Mouse (Mus musculus) cerebellum, adult 2 months (tissue): ENCODE measurements around the gene Wdr35.

Experiments used
- CTCF ChIP-seq: fragments of 200-500 bp; IDR thresholded peaks from 2 replicates; pipeline ENCODE4 v1.5.1; 2011; ENCODE audit warnings: low read depth, mild to moderate bottlenecking, control low read depth, low read length, moderate library complexity, borderline replicate concordance; ENCODE audit not compliant: insufficient read depth
- POLR2A ChIP-seq: fragments of 200-500 bp; IDR thresholded peaks from 2 replicates; pipeline ENCODE4 v1.6.1; 2011; ENCODE audit warnings: low read length, control low read depth, borderline replicate concordance; ENCODE audit not compliant: insufficient read depth

- no peak for TF ChIP-seq POLR2A
- TF ChIP-seq CTCF: no peak
Measured at GRCm38 (mm10) chr12:9010311-9010710, 36.6 kb downstream of the Wdr35 start.
